Mouse (Mus musculus) lung, embryonic 15.5 days (tissue): ENCODE measurements at regions not wholly inside any gene's neighbourhood (a gene's known extent, or its start where the extent isn't known, plus 50 kb on each side); places are given as distances from the start of the nearest gene placed in this dataset.
A peak's percentile ranks its signal among the peaks of the same experiment; 100 is the strongest.

Experiments used
- ATAC-seq: fragments of 200-750 bp; cut with Nextera tagmentation; 2 replicates; pipeline ENCODE4 v1.8.0; 2017; ENCODE audit warnings: moderate number of reproducible peaks, borderline replicate concordance; ENCODE audit not compliant: low FRiP score, low TSS enrichment; ENCODE audit errors: extremely low read depth
- H3K27ac ChIP-seq: fragments of 300-500 bp; sonication (generic); 2 replicates; pipeline ENCODE4 v1.5.1; 2015; ENCODE audit warnings: moderate library complexity, mild to moderate bottlenecking, inconsistent platforms
- H3K27me3 ChIP-seq: fragments of 300-500 bp; sonication (generic); 2 replicates; pipeline ENCODE4 v1.6.1; 2015; ENCODE audit warnings: inconsistent platforms
- H3K36me3 ChIP-seq: fragments of 300-500 bp; sonication (generic); 2 replicates; pipeline ENCODE4 v1.6.1; 2015; ENCODE audit warnings: inconsistent platforms
- H3K4me1 ChIP-seq: fragments of 300-500 bp; sonication (generic); 2 replicates; pipeline ENCODE4 v1.6.1; 2015; ENCODE audit warnings: inconsistent platforms
- H3K4me2 ChIP-seq: fragments of 300-500 bp; sonication (generic); 2 replicates; pipeline ENCODE4 v1.6.1; 2015; ENCODE audit warnings: inconsistent platforms, mild to moderate bottlenecking, moderate library complexity
- H3K4me3 ChIP-seq: fragments of 300-500 bp; sonication (generic); 2 replicates; pipeline ENCODE4 v1.5.1; 2015; ENCODE audit warnings: mild to moderate bottlenecking, inconsistent platforms
- H3K9ac ChIP-seq: fragments of 300-500 bp; sonication (generic); 2 replicates; pipeline ENCODE4 v1.6.1; 2015; ENCODE audit warnings: inconsistent platforms
- H3K9me3 ChIP-seq: fragments of 300-500 bp; sonication (generic); 2 replicates; pipeline ENCODE4 v1.6.1; 2016; ENCODE audit warnings: inconsistent platforms
- WGBS: fragments of 180-500 bp; shearing (Covaris S2); methylation state at CpG from one replicate; pipeline ENCODE4 v1.1.7; 2015; 5-methylcytosine and 5-hydroxymethylcytosine counted together

DNA sequence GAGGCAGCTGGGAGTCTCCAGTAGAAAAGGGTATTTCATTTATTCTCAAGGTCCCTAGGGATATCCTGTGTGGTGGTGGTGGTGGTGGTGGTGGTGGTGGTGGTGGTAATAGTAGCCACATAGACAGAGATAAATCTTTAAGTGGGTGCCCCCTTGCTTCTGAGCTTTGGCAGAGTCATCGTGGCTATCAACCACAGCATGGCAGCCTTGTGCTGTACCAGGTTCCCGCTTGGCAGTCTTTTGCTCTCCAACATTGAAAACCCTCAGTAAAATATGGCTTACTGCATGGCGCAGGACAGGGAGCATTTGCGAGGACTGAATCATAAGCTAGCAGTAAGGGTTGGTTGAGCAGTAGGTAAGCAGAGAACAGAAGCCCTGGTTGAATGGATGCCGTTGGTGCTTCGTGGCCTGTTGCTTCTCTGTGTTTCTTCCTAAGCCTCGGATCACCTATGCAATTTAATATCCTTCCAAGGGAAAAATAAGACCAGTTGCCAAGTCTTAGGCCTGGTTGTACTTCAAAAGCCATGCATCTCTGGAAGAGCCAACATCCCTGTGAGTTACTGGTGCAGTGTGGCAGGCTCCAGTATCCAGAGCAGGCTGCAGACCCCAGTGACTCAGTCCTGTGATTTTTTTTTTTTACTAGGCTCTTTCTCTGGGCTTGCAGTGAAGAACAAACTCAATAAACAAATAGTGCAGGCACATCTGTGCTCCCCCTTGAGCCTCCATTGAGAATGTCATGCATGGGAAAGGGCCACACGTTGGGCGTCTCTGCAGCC is 76.6 kb upstream of the Maml3 start:
- Histone ChIP-seq H3K9ac (no peak overlapping the region), H3K36me3 (no peaks in the 10 kb centered on the region), H3K4me3 (no peak overlapping the region), H3K4me1 (peaks cover 44% of the 10 kb centered on the region), H3K4me2 (peak overlapping the region; percentile 47; the same call in 1 of the 2 replicates), H3K27ac (peak overlapping the region; percentile 98), H3K27me3 (no peaks in the 10 kb centered on the region), H3K9me3 (no peaks in the 10 kb centered on the region)
- no peak for ATAC-seq
- 79% methylated on average over 9 of the region's 9 CpGs for WGBS

DNA sequence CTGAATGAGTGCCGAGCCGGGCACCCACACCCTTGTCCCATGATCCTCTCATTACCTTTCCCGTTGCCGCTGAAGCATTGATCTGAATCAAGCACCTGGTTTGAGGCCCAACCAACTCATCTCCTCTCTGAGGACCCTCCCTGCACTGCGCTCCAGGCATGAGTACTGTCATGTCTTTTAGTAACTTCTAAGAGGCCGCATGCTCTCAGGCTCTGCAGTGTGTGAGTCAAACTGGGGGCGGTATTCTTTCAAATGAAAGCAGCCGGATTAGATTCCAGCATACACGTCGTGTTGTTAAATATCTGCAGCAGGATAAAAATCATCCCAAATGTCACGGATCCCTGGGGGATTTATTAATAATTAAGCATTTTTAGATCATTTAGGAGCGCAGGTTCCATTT is 79.4 kb upstream of the Maml3 start:
- Histone ChIP-seq H3K9ac (no peak overlapping the region), H3K27me3 (no peaks in the 10 kb centered on the region), H3K4me2 (no peak overlapping the region), H3K27ac (no peak overlapping the region), H3K36me3 (no peaks in the 10 kb centered on the region), H3K4me1 (peaks cover 28% of the 10 kb centered on the region), H3K4me3 (no peak overlapping the region), H3K9me3 (no peaks in the 10 kb centered on the region)
- 81% methylated on average over 12 of the region's 12 CpGs for WGBS
- no peak for ATAC-seq

DNA sequence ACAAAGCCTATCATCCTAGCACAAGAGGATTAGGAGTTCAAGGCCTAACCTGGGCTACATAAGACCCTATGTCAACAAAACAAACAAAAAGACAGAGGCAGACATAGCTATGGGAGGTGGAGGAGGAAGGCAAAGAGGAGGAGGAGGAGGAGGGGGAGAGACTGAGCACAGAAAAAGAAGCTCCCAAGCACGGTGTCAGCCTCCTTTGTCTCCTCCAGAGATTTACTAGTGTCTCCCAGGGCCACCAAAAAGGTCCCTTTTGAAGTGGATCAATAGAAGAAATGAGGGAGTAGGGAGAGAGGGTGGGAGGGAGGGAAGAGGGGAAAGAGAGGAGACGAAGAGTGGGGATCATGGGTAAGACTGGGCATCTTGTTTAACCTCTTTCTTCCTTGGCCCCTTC is 80.5 kb upstream of the Maml3 start:
- peaks cover 17% of the 10 kb centered on the region for H3K4me1 ChIP-seq
- no peak overlapping the region for H3K27ac ChIP-seq
- H3K27me3 ChIP-seq, result no peaks in the 10 kb centered on the region
- no peak overlapping the region for H3K4me3 ChIP-seq
- no peaks in the 10 kb centered on the region for H3K36me3 ChIP-seq
- no peak overlapping the region for H3K4me2 ChIP-seq
- H3K9ac ChIP-seq, result no peak overlapping the region
- 36% methylated on average over 2 of the region's 2 CpGs for WGBS
- no peaks in the 10 kb centered on the region for H3K9me3 ChIP-seq
- no peak for ATAC-seq

DNA sequence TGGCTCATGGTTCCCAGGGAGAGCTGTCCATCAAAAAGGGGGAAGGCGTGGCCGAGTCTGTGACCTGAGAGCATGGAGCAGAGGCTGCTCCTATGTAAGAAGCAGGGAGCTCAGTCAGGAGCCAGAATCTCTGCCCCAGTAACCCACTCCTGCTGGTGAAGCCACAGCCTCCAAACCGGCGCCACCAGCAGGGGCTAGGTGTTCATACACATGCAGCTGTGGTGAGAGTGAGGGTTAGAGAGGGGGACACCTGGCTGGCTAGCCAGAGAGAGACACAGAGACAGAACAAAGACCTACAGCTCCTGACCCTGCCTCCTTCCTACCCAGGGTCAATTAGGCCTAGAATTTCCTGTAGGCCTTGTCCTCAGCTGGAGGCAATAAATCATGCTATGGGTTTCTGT is 80.7 kb upstream of the Foxo1 start:
- WGBS, result 59% methylated on average over 4 of the region's 4 CpGs
- H3K4me2 ChIP-seq, result no peak overlapping the region
- H3K4me1 ChIP-seq, result peaks cover 1% of the 10 kb centered on the region; the same call in 1 of the 2 replicates
- no peak overlapping the region for H3K9ac ChIP-seq
- H3K4me3 ChIP-seq, result no peak overlapping the region
- no peak overlapping the region for H3K27ac ChIP-seq
- no peaks in the 10 kb centered on the region for H3K27me3 ChIP-seq
- H3K36me3 ChIP-seq, result no peaks in the 10 kb centered on the region
- ATAC-seq, result no peak
- H3K9me3 ChIP-seq, result no peaks in the 10 kb centered on the region

GRCm38 (mm10) chr3:52188303-52188702 is 79.8 kb upstream of the Foxo1 start:
- H3K4me3 ChIP-seq, result no peak overlapping the region
- 79% methylated on average over 6 of the region's 6 CpGs for WGBS
- H3K27me3 ChIP-seq, result no peaks in the 10 kb centered on the region
- peaks cover 9% of the 10 kb centered on the region; the same call in 1 of the 2 replicates for H3K4me1 ChIP-seq
- ATAC-seq, result no peak
- no peak overlapping the region for H3K9ac ChIP-seq
- no peak overlapping the region for H3K4me2 ChIP-seq
- H3K27ac ChIP-seq, result no peak overlapping the region
- H3K36me3 ChIP-seq, result no peaks in the 10 kb centered on the region
- no peaks in the 10 kb centered on the region for H3K9me3 ChIP-seq

DNA sequence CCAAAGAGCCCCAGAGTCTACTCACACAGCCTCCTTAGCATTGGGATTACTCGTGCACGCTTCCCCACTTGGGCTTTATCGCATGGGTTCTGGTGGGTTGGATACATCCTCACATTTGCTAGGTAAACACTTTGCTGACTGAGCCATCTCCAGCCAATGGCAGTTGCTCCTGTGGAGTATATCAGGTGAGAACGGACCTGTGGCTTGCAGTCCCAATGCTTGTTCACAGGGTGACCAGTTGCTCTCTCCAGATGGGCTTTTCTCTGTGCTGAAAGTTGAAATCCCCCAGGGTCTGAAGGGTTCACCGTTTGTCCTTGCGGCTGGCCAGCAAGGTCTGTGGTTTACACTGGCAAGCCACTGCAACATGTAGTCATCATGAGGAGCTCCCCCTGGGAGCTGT is 79.1 kb upstream of the Foxo1 start:
- Histone ChIP-seq H3K27me3 (no peaks in the 10 kb centered on the region), H3K9ac (no peak overlapping the region), H3K4me1 (peaks cover 9% of the 10 kb centered on the region; the same call in 1 of the 2 replicates), H3K27ac (no peak overlapping the region), H3K4me3 (no peak overlapping the region), H3K4me2 (no peak overlapping the region), H3K9me3 (no peaks in the 10 kb centered on the region), H3K36me3 (no peaks in the 10 kb centered on the region)
- ATAC-seq, result no peak
- WGBS, result 83% methylated on average over 6 of the region's 6 CpGs

- WGBS, result 82% methylated on average over 7 of the region's 7 CpGs
- H3K27ac ChIP-seq, result no peak overlapping the region
- no peaks in the 10 kb centered on the region for H3K9me3 ChIP-seq
- H3K27me3 ChIP-seq, result no peaks in the 10 kb centered on the region
- H3K4me2 ChIP-seq, result no peak overlapping the region
- H3K4me1 ChIP-seq, result peaks cover 9% of the 10 kb centered on the region; the same call in 1 of the 2 replicates
- ATAC-seq, result no peak
- no peaks in the 10 kb centered on the region for H3K36me3 ChIP-seq
- no peak overlapping the region for H3K9ac ChIP-seq
- H3K4me3 ChIP-seq, result no peak overlapping the region
Measured at GRCm38 (mm10) chr3:52190021-52190420, 78.1 kb upstream of the Foxo1 start.

- no peak overlapping the region for H3K9ac ChIP-seq
- H3K9me3 ChIP-seq, result no peaks in the 10 kb centered on the region
- no peak for ATAC-seq
- H3K4me3 ChIP-seq, result no peak overlapping the region
- 45% methylated on average over 7 of the region's 7 CpGs for WGBS
- no peak overlapping the region; the same call in 1 of the 2 replicates for H3K4me2 ChIP-seq
- no peaks in the 10 kb centered on the region for H3K27me3 ChIP-seq
- H3K36me3 ChIP-seq, result no peaks in the 10 kb centered on the region
- peak overlapping the region; percentile 63 for H3K27ac ChIP-seq
- H3K4me1 ChIP-seq, result peaks cover 29% of the 10 kb centered on the region
Measured at GRCm38 (mm10) chr3:52193026-52193425, 75.1 kb upstream of the Foxo1 start.

GRCm38 (mm10) chr3:52194216-52194615 is 73.9 kb upstream of the Foxo1 start:
- Histone ChIP-seq H3K27me3 (no peaks in the 10 kb centered on the region), H3K9ac (no peak overlapping the region), H3K9me3 (no peaks in the 10 kb centered on the region), H3K27ac (no peak overlapping the region), H3K36me3 (no peaks in the 10 kb centered on the region), H3K4me1 (peaks cover 32% of the 10 kb centered on the region), H3K4me3 (no peak overlapping the region), H3K4me2 (no peak overlapping the region)
- 79% methylated on average over 10 of the region's 10 CpGs for WGBS
- no peak for ATAC-seq

DNA sequence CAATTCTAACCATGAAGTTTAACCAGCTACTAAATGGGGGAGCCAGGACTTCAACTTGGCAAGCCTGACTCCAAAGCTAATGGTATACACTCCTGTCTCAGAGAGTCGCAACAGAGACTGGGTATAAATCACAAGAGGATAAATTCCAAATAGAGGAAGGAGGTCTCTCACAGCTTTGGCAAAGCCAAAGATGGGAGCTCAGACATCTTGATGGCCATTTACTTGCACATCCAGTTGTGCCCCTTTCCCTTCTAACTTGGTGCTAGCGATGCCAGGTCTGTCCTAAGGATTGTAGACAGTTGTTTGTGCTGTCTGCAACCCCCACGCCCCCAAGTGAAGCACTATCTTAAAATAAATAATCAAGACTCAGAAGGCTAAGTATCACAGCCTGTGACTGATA is 72.7 kb upstream of the Foxo1 start:
- Histone ChIP-seq H3K4me2 (peak overlapping the region; percentile 91), H3K36me3 (no peaks in the 10 kb centered on the region), H3K27me3 (no peaks in the 10 kb centered on the region), H3K4me1 (peaks cover 32% of the 10 kb centered on the region), H3K9me3 (no peaks in the 10 kb centered on the region), H3K4me3 (peak overlapping the region; percentile 49), H3K9ac (peak overlapping the region; percentile 56; the same call in 1 of the 2 replicates), H3K27ac (peak overlapping the region; percentile 82)
- 53% methylated on average over 3 of the region's 3 CpGs for WGBS
- ATAC-seq, result no peak

DNA sequence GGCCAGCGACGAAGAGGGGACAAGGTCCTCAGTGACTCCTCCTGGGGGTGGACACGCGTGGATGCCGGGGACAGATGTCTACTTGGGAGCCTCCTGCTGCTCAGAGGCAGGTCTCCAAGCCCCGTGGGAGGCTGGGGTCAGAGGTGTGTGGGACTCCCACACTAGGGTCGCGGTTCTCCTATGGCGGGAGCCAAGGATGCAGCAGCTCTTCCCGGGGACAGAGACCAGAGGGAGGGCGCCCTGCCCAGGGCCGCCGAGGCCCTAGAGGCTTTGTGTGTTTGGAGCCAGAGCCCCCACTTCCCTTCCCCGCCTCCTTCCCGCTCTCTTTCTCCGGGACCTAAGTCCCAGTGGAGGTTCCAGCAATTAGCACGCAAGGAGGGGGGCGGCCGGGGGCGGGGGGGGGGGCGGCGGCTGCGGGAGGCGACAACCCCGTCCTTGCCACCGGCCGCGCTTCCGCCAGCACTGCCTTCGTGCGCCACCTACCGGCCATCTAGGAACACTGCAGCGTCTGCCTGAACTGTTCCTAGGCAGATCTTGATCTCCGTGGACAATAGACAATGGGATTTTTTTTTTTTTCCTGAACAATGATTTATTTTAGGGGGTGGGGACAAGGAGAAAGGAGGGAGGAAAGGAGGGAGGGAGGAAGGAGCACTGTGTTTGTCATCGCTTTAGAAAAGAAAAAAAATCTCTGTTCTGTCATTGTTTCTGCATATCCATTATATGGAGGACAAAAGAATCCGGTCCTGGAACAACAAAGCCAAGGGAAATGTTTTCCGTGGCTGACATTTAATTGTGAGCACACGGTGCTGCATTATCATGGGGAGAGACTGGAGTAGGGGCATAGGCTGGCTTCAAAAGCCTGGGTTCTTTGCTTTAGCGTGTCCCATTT is 71.8 kb upstream of the Foxo1 start:
- no peaks in the 10 kb centered on the region for H3K36me3 ChIP-seq
- no peaks in the 10 kb centered on the region for H3K27me3 ChIP-seq
- peak overlapping the region; percentile 82 for H3K27ac ChIP-seq
- 4% methylated on average over 28 of the region's 39 CpGs for WGBS
- peak overlapping the region; percentile 49 for H3K4me3 ChIP-seq
- peak overlapping the region; percentile 91 for H3K4me2 ChIP-seq
- no peaks in the 10 kb centered on the region for H3K9me3 ChIP-seq
- peak overlapping the region; percentile 56 for H3K9ac ChIP-seq
- peaks cover 32% of the 10 kb centered on the region for H3K4me1 ChIP-seq
- ATAC-seq, result peak; percentile 88

- no peak overlapping the region for H3K9ac ChIP-seq
- no peaks in the 10 kb centered on the region for H3K36me3 ChIP-seq
- no peaks in the 10 kb centered on the region for H3K27me3 ChIP-seq
- 63% methylated on average over 2 of the region's 2 CpGs for WGBS
- peak overlapping the region; percentile 56 for H3K27ac ChIP-seq
- H3K9me3 ChIP-seq, result no peaks in the 10 kb centered on the region
- no peak overlapping the region for H3K4me3 ChIP-seq
- ATAC-seq, result no peak
- H3K4me1 ChIP-seq, result peaks cover 32% of the 10 kb centered on the region
- peak overlapping the region; percentile 91 for H3K4me2 ChIP-seq
Measured at GRCm38 (mm10) chr3:52196936-52197246, 71.2 kb upstream of the Foxo1 start.
